8 mouse cellular contexts compared by ENCODE assay signal in genomic region chr13:74638793-74639711, GRCm38 (mm10). TPM values are rescaled to one million over a fixed set of nuclear protein-coding genes. Genes with fewer than 3 reads are reported as not detected.
A peak's percentile ranks its signal among the peaks of the same experiment; 100 is the strongest.
DNase-seq lines count a peak whose midpoint lies in the region; ATAC-seq and TF ChIP-seq lines count a peak whose summit lies in the region.

TSS of gene Erap1 (plus strand) at chr13:74639568.

- H3K79me2 ChIP-seq in C2C12 (ENCODE audit: control insufficient read depth, insufficient read depth): no peaks in the 10 kb centered on the region

- peak; percentile 66 for ATAC-seq in granulocyte monocyte progenitor cell, adult 5-6 weeks (replicated peaks; ENCODE audit: poor library complexity, severe bottlenecking)
- ATAC-seq in intestine, embryonic 16.5 days: peak; percentile 48

- TF ChIP-seq CTCF in C2C12 (IDR thresholded peaks at IDR 0.05; ENCODE audit: control insufficient read depth, insufficient read depth, insufficient read length): no peak

- H3K4me2 ChIP-seq in intestine, embryonic 16.5 days (ENCODE audit: low read depth, low read length): peak within 1 kb of the TSS; percentile 83

- peak within 1 kb of the TSS; percentile 95 for H3K27ac ChIP-seq in intestine, embryonic 16.5 days (ENCODE audit: low read length)
- peak within 1 kb of the TSS; percentile 95 for H3K27ac ChIP-seq in midbrain, embryonic 10.5 days (replicated peaks)

- peak within 1 kb of the TSS; percentile 97 for H3K9ac ChIP-seq in intestine, embryonic 16.5 days (ENCODE audit: low read depth, low read length)

- no peaks in the 10 kb centered on the region for H3K27me3 ChIP-seq in C2C12 (ENCODE audit: control insufficient read depth, insufficient read depth, insufficient read length)
- H3K27me3 ChIP-seq in intestine, embryonic 16.5 days (replicated peaks; ENCODE audit: control insufficient read depth, insufficient read depth, low read length): no peaks in the 10 kb centered on the region
- H3K27me3 ChIP-seq in midbrain, embryonic 10.5 days (ENCODE audit: low read depth, poor library complexity, severe bottlenecking): no peaks in the 10 kb centered on the region
- no peaks in the 10 kb centered on the region for H3K27me3 ChIP-seq in splenic B cell, adult 2 months (ENCODE audit: control insufficient read depth, insufficient read depth, low read length, poor library complexity, severe bottlenecking)

- peak within 1 kb of the TSS; percentile 98 for H3ac ChIP-seq in C2C12 (ENCODE audit: control insufficient read depth, insufficient read length, low read depth)

- H3K4me1 ChIP-seq in intestine, embryonic 16.5 days (ENCODE audit: control insufficient read depth, insufficient read depth, low read length): no peaks in the 10 kb centered on the region
- peaks cover 7% of the 10 kb centered on the region for H3K4me1 ChIP-seq in midbrain, embryonic 10.5 days

- WGBS in intestine, embryonic 16.5 days: 0% methylated on average over 12 of the region's 12 CpGs
- 2% methylated on average over 12 of the region's 12 CpGs for WGBS in midbrain, embryonic 10.5 days

- DNase-seq in adrenal gland, adult 2 months: peak; percentile 53
- DNase-seq in embryo, embryonic 11.5 days (ENCODE audit: low read depth, low spot score): peak; percentile 55
- DNase-seq in left cerebral cortex, postnatal 36 days (ENCODE audit: low spot score in 2 of 2): peak; percentile 7 to 18
- peak; percentile 54 for DNase-seq in midbrain, embryonic 10.5 days (ENCODE audit: low spot score)
- DNase-seq in splenic B cell, adult 2 months (ENCODE audit: low read depth, low spot score): peak; percentile 74

- no peaks in the 10 kb centered on the region for H3K9me3 ChIP-seq in intestine, embryonic 16.5 days (ENCODE audit: control insufficient read depth, low read length)
- H3K9me3 ChIP-seq in midbrain, embryonic 10.5 days (replicated peaks): no peaks in the 10 kb centered on the region

- intact Hi-C loops in left cerebral cortex, postnatal 36 days (cut with DNase I): loop anchor here (1.0 to 5.0 kb wide), 2 partner anchors 215 to 563 kb away; no protein-coding TSS in a partner anchor

- H3K4me3 ChIP-seq in C2C12 (ENCODE audit: insufficient read depth, poor library complexity, severe bottlenecking): peak within 1 kb of the TSS; percentile 66
- H3K4me3 ChIP-seq in intestine, embryonic 16.5 days (ENCODE audit: low read length): peak within 1 kb of the TSS; percentile 86
- H3K4me3 ChIP-seq in midbrain, embryonic 10.5 days: peak within 1 kb of the TSS; percentile 81

- H3K36me3 ChIP-seq in C2C12 (ENCODE audit: control insufficient read depth, insufficient read depth): no peaks in the 10 kb centered on the region
- no peaks in the 10 kb centered on the region for H3K36me3 ChIP-seq in intestine, embryonic 16.5 days (ENCODE audit: control insufficient read depth, insufficient read depth, low read length)
- H3K36me3 ChIP-seq in midbrain, embryonic 10.5 days: no peaks in the 10 kb centered on the region
- H3K36me3 ChIP-seq in splenic B cell, adult 2 months (ENCODE audit: control insufficient read depth, insufficient read depth, low read length, poor library complexity, severe bottlenecking): no peaks in the 10 kb centered on the region

- H3K79me3 ChIP-seq in C2C12 (ENCODE audit: low read depth): no peaks in the 10 kb centered on the region

TF ChIP-seq in C2C12, 6 proteins besides CTCF, POLR2A, EP300 and RAD21:
- TF ChIP-seq USF1 (IDR thresholded peaks at IDR 0.05; ENCODE audit: low read depth) (no peak), MYOG (IDR thresholded peaks at IDR 0.05; ENCODE audit: control insufficient read depth, extremely low read depth, insufficient read length) (no peak), MYOD1 (IDR thresholded peaks at IDR 0.05; ENCODE audit: control insufficient read depth, insufficient read length, low read depth) (no peak), CEBPB (IDR thresholded peaks at IDR 0.05; ENCODE audit: low read depth) (no peak), FOSL1 (IDR thresholded peaks at IDR 0.05; ENCODE audit: insufficient read depth, low read length, poor library complexity, severe bottlenecking) (no peak), MAX (IDR thresholded peaks at IDR 0.05) (no peak)
TF ChIP-seq in C2C12: peak in this region for 0.

RNA-seq across cellular contexts. Expression of gene Erap1, which starts in this region (rescaled TPM):
- 5.5 TPM for polyA plus RNA-seq in C2C12 (2012; fragmentation: generic; extraction: Trizol)
- 10 to 100 TPM; 57.9 to 81.0 TPM for total RNA-seq in adrenal gland, adult 2 months (2021)
- polyA plus RNA-seq in adrenal gland, adult 2 months (2012; rRNA removed): 2.2 and 2.3 TPM in 2 replicates
- 53.1 and 68.9 TPM in 2 replicates for total RNA-seq in granulocyte monocyte progenitor cell, adult 5-6 weeks (2014; fragmentation: Nextera tagmentation)
- 159 and 263 TPM in 2 replicates for total RNA-seq in granulocyte monocyte progenitor cell, adult 5-6 weeks (2017)
- polyA plus RNA-seq in intestine, embryonic 16.5 days (2015; fragmentation: Nextera tagmentation; extraction: Ambion mirVana): 38.1 and 41.2 TPM in 2 replicates
- 10 to 100 TPM in 1 of 2 experiments, 1 to 10 TPM in 1; 9.7 to 13.2 TPM for total RNA-seq in left cerebral cortex, postnatal 36 days (2021)
- polyA plus RNA-seq in midbrain, embryonic 10.5 days (2016; fragmentation: Nextera tagmentation; extraction: Ambion mirVana): 3.8 and 4.2 TPM in 2 replicates

Comparison
In these comparisons a context has a peak if more than half of its experiments do, and no peak if none do; other contexts are left out.
1. Peak in every context shown above with its lines: DNase-seq, ATAC-seq, H3K4me3 ChIP-seq and H3K27ac ChIP-seq.
2. DNase-seq: peak in every context shown above with its lines; median percentile 74 in splenic B cell, adult 2 months; 55 in embryo, embryonic 11.5 days; 54 in midbrain, embryonic 10.5 days; 53 in adrenal gland, adult 2 months; 12 in left cerebral cortex, postnatal 36 days.